Mouse (Mus musculus): ENCODE results near the gene Supt5.

DNA sequence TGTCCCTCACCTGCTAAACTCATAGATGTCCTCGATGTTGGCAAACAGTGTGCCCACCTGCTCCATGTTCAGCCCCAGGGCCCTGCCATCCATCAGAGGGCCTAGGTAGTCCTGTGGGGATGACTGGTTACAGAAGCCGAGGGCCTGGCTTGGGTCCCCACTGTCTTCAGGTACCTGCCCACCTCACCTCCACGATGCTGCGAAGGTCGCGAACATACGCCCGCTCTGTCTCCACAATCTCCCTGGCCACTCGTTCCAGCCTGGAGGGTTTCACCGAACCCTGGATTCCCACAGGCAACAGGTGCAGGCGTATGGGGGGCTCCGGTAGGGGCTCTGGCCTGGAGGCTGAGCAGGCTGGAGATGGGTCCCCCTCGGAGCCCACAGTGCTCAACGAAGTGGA is 31.5 kb upstream of the Supt5 start:
- no peak for TF ChIP-seq CTCF (IDR thresholded peaks at IDR 0.05; ENCODE audit: insufficient read depth, low read length)
- no peak for TF ChIP-seq POLR2A (IDR thresholded peaks at IDR 0.05; ENCODE audit: borderline replicate concordance, extremely low read depth, low read depth, low read length)

Data from lung, adult 2 months (tissue).